Mouse (Mus musculus) left cerebral cortex, adult 18-20 months (tissue): ENCODE measurements around the gene Rgs6. TPM values are rescaled to one million over a fixed set of nuclear protein-coding genes. Genes with fewer than 3 reads are reported as not detected.

Source experiments
- DNase-seq, 2 experiments: peaks; one replicate each; pipeline ENCODE4 v3.0.0; 2021 to 2022; ENCODE audit warnings: low spot score in 2 of 2, mixed read lengths in 1 of 2
- total RNA-seq, 2 experiments: library from RNA; stranded (reverse); gene quantifications; 2 replicates each; pipeline ENCODE4 v1.2.3; 2021

The Rgs6 gene
- total RNA-seq, 2 experiments from 2014 or later, result 63.9 to 70.1 TPM

- DNase-seq, result peak; percentile 42 to 58
These were observed 581.6 kb downstream of the Rgs6 start for GRCm38 (mm10) chr12:83169495-83170209.

- DNase-seq, result no peak
These were observed 590.7 kb downstream of the Rgs6 start for GRCm38 (mm10) chr12:83178770-83179169.

GRCm38 (mm10) chr12:83179860-83180259 is 591.8 kb downstream of the Rgs6 start:
- DNase-seq, result no peak

- no peak for DNase-seq
These were observed 592.5 kb downstream of the Rgs6 start for GRCm38 (mm10) chr12:83180561-83180960.

GRCm38 (mm10) chr12:83201674-83202073 is 613.6 kb downstream of the Rgs6 start:
- DNase-seq, result no peak

GRCm38 (mm10) chr12:83204361-83204760 is 616.3 kb downstream of the Rgs6 start:
- DNase-seq, result no peak

GRCm38 (mm10) chr12:83206866-83207265 is 618.8 kb downstream of the Rgs6 start:
- DNase-seq, result no peak

- no peak for DNase-seq
These were observed 619.4 kb downstream of the Rgs6 start for GRCm38 (mm10) chr12:83207481-83207880.

GRCm38 (mm10) chr12:83208011-83208410 is 619.9 kb downstream of the Rgs6 start:
- no peak for DNase-seq

- no peak for DNase-seq
These were observed 620.7 kb downstream of the Rgs6 start for GRCm38 (mm10) chr12:83208841-83209240.

- DNase-seq, result no peak
These were observed 621.4 kb downstream of the Rgs6 start for GRCm38 (mm10) chr12:83209461-83209860.

- no peak for DNase-seq
These were observed 622.2 kb downstream of the Rgs6 start for GRCm38 (mm10) chr12:83210294-83210693.

- no peak for DNase-seq
These were observed 622.6 kb downstream of the Rgs6 start for GRCm38 (mm10) chr12:83210735-83211134.

GRCm38 (mm10) chr12:83211146-83211822 is 623.2 kb downstream of the Rgs6 start:
- no peak for DNase-seq
